Mouse (Mus musculus): ENCODE data around the gene Vps11.
A peak's percentile ranks its signal among the peaks of the same experiment; 100 is the strongest.
"Not testable (repeated sequence)": the region's sequence is repeated elsewhere in the genome, so short reads cannot be mapped to it uniquely, and the experiment has no call there.

Gene Vps11

GRCm38 (mm10) chr9:44335331-44336092, 26.0 kb downstream of the Vps11 start:
- no peak for DNase-seq (ENCODE audit: low read depth, low spot score)

GRCm38 (mm10) chr9:44334396-44335330, 26.8 kb downstream of the Vps11 start, which contains the start of gene H2afx:
H2afx (plus strand) TSS chr9:44334694.
- DNase-seq (ENCODE audit: low read depth, low spot score), result peak; percentile 100

DNA sequence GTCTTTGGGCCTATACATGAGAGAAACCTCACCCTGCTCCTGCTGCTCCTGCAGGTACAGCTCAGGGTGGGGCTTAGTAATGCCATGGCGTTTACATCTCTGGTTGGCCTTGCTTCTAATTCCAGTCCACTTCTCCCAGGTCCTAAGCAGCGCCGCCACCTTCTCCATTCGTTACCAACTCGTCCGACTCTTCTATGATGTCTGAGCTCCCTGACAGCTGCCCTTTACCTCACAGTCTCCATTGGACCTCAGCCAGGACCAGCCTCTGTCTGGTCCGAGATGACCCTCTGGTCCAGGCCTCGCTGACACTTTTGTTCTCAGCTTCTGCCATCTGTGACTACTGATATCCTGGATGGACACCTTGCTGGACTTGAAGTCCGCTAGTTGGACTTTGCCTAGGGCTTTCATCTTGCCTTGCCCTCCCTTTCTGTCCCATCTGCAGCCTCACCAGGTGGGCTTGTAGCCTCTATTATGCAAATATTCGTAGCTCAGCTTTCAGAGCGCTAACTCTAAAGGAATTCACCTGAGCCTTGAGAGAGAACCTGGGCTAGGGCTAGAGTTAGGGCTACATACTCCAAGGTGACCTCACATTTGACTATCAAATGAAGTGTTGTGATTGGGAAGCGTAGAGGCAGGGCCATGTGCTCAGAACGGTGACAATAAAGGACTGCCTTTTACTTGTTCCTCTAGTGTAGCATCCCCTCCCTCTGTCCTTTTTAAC, 28.4 kb downstream of the Vps11 start:
- DNase-seq (ENCODE audit: low read depth, low spot score), result no peak

DNA sequence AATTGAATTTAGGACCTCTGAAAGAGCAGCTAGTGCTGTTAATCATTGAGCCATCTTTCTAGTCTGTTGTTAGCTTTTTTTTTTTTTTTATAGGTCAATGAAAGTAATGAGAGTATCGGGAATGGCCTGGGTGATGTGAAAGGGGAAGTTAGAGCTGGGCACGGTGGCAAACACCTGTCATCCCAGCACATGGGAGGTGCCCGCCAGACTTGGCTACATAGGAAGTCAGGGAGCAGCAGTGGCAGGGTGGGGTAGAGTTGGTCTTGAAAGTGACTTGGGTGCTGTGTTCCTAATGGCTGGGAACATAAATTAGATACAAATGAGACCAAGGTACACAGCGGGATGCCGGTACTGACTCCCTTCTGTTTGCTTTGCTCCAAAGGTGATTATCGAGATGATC, 30.7 kb downstream of the Vps11 start:
- DNase-seq (ENCODE audit: low read depth, low spot score), result no peak

- DNase-seq (ENCODE audit: low read depth, low spot score), result no peak
Observed at GRCm38 (mm10) chr9:44327926-44328325, 33.5 kb downstream of the Vps11 start.

DNA sequence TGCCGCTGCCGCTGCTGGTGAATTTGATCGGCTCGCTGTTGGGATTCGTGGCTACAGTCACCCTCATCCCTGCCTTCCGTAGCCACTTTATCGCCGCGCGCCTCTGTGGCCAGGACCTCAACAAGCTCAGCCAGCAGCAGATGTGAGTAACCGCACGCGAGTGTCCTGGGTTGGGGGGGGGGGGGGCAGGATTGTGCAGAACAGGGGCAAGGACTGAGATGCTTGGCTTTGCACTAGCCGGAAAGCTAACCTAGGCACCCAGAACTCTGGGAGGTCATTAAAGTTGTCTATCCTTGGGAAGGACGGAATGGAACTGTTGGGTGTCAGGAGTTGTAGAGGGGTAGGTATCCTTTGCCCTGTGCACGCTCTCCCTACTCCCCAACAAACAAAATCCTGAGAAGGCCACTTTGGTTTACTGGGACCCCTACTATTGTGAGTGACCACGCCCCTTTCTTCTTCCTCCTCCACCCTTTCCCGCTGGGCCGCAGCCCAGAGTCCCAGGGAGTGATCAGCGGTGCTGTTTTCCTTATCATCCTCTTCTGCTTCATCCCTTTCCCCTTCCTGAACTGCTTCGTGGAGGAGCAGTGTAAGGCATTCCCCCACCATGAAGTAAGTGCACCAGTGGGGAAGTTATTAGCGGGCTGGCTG, 34.3 kb downstream of the Vps11 start:
- no peak for DNase-seq (ENCODE audit: low read depth, low spot score)

GRCm38 (mm10) chr9:44326371-44327063, 35.0 kb downstream of the Vps11 start:
- DNase-seq (ENCODE audit: low read depth, low spot score), result peak; percentile 84

- no peak for DNase-seq (ENCODE audit: low read depth, low spot score)
Observed at GRCm38 (mm10) chr9:44325768-44326370, 35.6 kb downstream of the Vps11 start, which contains the start of gene Dpagt1. Dpagt1 (plus strand) TSS chr9:44326019.

GRCm38 (mm10) chr9:44325032-44325767, 36.3 kb downstream of the Vps11 start:
- DNase-seq (ENCODE audit: low read depth, low spot score), result not testable (repeated sequence)

GRCm38 (mm10) chr9:44324147-44324546, 37.3 kb downstream of the Vps11 start:
- no peak for DNase-seq (ENCODE audit: low read depth, low spot score)

DNA sequence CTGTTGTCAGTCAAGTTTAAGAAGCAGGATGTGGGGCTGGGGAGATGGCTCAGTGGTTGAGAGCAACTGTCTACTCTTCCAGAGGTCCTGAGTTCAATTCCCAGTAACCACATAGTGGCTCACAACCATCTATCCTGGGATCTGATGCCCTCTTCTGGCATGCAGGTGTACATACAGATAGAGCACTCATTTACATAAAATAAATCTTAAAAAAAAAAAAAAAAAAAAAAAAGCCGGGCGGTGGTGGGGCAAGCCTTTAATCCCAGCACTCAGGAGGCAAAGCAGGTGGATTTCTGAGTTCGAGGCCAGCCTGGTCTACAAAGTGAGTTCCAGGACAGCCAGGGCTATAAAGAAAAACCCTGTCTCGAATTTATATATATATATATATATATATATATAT, 37.8 kb downstream of the Vps11 start:
- not testable (repeated sequence) for DNase-seq (ENCODE audit: low read depth, low spot score)

DNA sequence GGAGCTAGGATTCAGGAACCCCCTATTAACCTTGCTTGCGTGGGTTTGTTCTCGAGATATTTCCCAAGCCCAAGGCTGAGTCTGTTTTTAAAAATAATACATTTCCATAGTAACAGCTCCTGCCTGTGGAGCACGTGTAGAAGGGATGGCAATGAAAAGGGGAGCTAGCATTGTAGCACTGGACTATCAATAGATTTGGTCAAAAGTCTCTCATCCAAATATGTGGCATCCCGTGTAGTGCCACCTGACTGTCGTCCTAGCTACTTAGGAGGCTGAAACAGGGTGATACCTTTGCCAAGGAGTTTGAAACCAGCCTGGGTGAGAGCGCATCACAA, 40.7 kb downstream of the Vps11 start:
- no peak for DNase-seq (ENCODE audit: low read depth, low spot score)

DNA sequence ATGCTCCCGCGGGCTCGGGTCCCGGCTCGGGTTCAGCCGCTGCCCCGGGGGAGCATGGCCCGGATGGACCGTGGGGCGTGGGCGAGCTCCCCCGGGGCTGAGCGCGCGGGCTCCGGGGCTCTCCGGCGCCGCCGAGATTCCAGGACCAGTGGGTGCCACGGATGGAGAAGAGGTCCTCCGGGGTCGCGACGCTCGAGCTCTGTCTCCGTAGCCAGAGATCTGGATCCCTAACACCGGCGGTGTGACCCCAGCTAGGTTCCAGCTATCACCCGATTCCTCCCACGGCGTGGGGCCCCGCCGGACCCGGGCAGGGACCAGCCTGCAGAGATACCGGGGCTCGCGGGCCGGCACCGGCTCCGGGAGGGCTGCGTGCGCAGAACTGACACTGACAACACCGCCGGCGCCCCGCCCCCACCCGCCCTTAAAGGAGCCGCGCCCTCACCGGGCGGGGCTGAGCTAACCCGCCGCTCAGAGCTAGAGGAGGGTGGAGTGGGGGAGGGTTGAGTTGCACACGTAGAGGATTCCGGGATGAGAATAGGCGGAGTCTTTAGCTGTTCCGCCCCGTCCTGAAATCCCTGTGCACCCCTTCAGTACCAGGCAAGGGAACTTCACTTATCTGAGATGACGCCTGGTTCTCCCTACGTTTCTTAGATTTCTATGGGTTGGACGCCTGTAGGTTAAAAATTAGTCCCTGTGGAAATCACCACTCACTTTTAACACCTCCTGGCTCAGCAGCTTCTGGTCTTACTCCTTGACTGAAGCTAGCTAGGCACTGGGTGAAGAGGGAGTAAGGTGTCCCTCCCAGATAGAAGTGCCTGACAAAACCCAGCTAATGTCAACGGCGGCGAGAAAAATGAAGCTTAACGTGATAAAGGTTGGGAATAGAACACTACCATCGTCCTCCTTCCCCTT, 41.3 kb downstream of the Vps11 start, which contains the start of gene C2cd2l:
Gene C2cd2l, minus strand, starts transcription at position 399 of the 912 bp plus-strand sequence.
- DNase-seq (ENCODE audit: low read depth, low spot score), result peak; percentile 94

DNA sequence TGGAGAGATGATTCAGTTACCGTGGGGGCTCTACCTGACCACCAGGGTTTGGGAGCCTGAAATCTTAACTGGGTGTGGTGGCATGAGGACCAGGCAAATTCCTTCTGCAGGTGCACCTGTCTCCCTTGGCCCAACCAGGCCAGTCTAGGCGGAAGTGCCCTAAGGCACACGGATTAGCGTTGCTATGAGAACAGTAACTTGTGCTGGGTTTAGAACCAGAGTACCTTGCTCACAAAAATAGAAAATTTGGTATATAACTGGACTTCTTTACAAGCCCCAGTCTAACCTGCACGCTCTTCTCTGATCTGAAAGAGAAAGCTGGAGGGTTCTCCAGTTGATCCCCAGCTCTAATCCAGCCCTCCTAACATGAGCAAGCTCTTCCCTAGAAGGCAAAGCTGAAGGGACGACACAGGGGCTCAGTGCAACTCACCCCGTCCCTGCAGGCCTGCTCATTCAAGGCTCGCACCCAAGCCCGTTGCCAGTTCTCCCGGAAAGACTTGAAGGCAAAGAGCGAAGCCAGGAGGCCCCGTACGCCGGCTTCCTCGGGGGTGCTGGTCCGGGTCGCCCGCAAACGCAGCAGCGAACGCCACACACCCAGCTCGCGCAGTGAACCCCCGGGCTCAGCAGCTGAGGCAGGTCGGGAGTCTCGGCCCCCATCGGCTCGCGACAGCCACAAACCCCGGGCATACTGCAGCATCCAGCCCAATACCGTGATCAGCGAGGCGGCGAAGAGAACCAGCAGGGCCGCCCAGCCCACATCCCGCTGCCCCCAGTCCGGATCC, 42.2 kb downstream of the Vps11 start:
- DNase-seq (ENCODE audit: low read depth, low spot score), result no peak

DNA sequence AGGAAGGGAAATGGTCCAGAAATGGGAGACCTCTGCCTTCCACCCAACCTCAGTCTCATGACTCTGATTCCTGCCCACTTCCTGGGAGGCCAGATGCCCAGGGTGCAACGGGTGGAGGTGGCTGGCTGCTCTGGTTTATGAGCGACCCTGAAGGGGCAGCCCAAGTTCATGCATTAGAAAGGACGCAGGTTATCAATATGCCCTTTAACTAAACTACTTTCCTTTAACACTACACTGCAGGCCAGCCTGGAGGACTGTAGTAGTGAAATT, 42.7 kb downstream of the Vps11 start:
- DNase-seq (ENCODE audit: low read depth, low spot score), result no peak

GRCm38 (mm10) chr9:44318076-44318825, 43.2 kb downstream of the Vps11 start:
- DNase-seq (ENCODE audit: low read depth, low spot score), result no peak

GRCm38 (mm10) chr9:44317452-44317851, 44.0 kb downstream of the Vps11 start:
- no peak for DNase-seq (ENCODE audit: low read depth, low spot score)
